Mouse (Mus musculus) hindbrain, embryonic 15.5 days (tissue): ENCODE data around the gene Dlk2. TPM values are rescaled to one million over a fixed set of nuclear protein-coding genes. Genes with fewer than 3 reads are reported as not detected.
A peak's percentile ranks its signal among the peaks of the same experiment; 100 is the strongest.

Experiments used
- ATAC-seq: fragments of 200-750 bp; cut with Nextera tagmentation; 2 replicates; pipeline ENCODE4 v1.8.0; 2017; ENCODE audit warnings: low read depth, moderate number of reproducible peaks, moderate TSS enrichment; ENCODE audit not compliant: low FRiP score
- H3K27ac ChIP-seq: fragments of 300-500 bp; sonication (generic); replicated peaks from 2 replicates; pipeline ENCODE4 v1.5.1; 2015; ENCODE audit warnings: mild to moderate bottlenecking, inconsistent platforms
- H3K27me3 ChIP-seq: fragments of 300-500 bp; sonication (generic); 2 replicates; pipeline ENCODE4 v1.6.1; 2015; ENCODE audit warnings: control low read depth, inconsistent platforms
- H3K36me3 ChIP-seq: fragments of 300-500 bp; sonication (generic); 2 replicates; pipeline ENCODE4 v1.6.1; 2015; ENCODE audit warnings: control low read depth, inconsistent platforms
- H3K4me1 ChIP-seq: fragments of 300-500 bp; sonication (generic); replicated peaks from 2 replicates; pipeline ENCODE4 v1.6.1; 2015; ENCODE audit warnings: control low read depth, inconsistent platforms
- H3K4me2 ChIP-seq: fragments of 300-500 bp; sonication (generic); 2 replicates; pipeline ENCODE4 v1.6.1; 2015; ENCODE audit warnings: moderate library complexity, mild to moderate bottlenecking, inconsistent platforms
- H3K4me3 ChIP-seq: fragments of 300-500 bp; sonication (generic); 2 replicates; pipeline ENCODE4 v1.5.1; 2015; ENCODE audit warnings: mild to moderate bottlenecking, inconsistent platforms
- H3K9ac ChIP-seq: fragments of 300-500 bp; sonication (generic); 2 replicates; pipeline ENCODE4 v1.6.1; 2015; ENCODE audit warnings: inconsistent platforms
- H3K9me3 ChIP-seq: fragments of 300-500 bp; sonication (generic); 2 replicates; pipeline ENCODE4 v1.6.1; 2016; ENCODE audit warnings: control low read depth, inconsistent platforms
- WGBS: fragments of 180-500 bp; shearing (Covaris S2); methylation state at CpG from one replicate; pipeline ENCODE4 v1.1.7; 2015; 5-methylcytosine and 5-hydroxymethylcytosine counted together
- polyA plus RNA-seq: library from polyadenylated mRNA; unstranded; fragments of >200 nt; fragmentation: Nextera tagmentation; extraction: Ambion mirVana; gene quantifications from 2 replicates; pipeline ENCODE4 v1.2.1, GENCODE M21; 2015

Dlk2 gene
- polyA plus RNA-seq, 1 experiment from 2014 or later: 25.5 TPM

GRCm38 (mm10) chr17:46262201-46262694 is 35.0 kb upstream of the Dlk2 start:
- no peak overlapping the region for H3K27ac ChIP-seq
- H3K4me2 ChIP-seq: no peak overlapping the region
- 88% methylated on average over 5 of the region's 5 CpGs for WGBS
- no peak overlapping the region for H3K4me3 ChIP-seq
- H3K36me3 ChIP-seq: peaks cover 47% of the 10 kb centered on the region; the same call in 1 of the 2 replicates
- ATAC-seq: no peak
- H3K9ac ChIP-seq: no peak overlapping the region
- H3K4me1 ChIP-seq: no peaks in the 10 kb centered on the region
- no peaks in the 10 kb centered on the region for H3K27me3 ChIP-seq
- H3K9me3 ChIP-seq: no peaks in the 10 kb centered on the region

GRCm38 (mm10) chr17:46265502-46265901 is 31.7 kb upstream of the Dlk2 start:
- Histone ChIP-seq H3K27ac (no peak overlapping the region), H3K36me3 (peaks cover 28% of the 10 kb centered on the region; the same call in 1 of the 2 replicates), H3K27me3 (no peaks in the 10 kb centered on the region), H3K4me1 (no peaks in the 10 kb centered on the region), H3K9me3 (no peaks in the 10 kb centered on the region), H3K4me3 (no peak overlapping the region), H3K4me2 (no peak overlapping the region), H3K9ac (no peak overlapping the region)
- WGBS: 87% methylated on average over 12 of the region's 12 CpGs
- no peak; the same call in 1 of the 2 replicates for ATAC-seq

GRCm38 (mm10) chr17:46265918-46266618 is 31.2 kb upstream of the Dlk2 start:
- H3K9ac ChIP-seq: no peak overlapping the region
- H3K4me3 ChIP-seq: no peak overlapping the region
- peak; percentile 52 for ATAC-seq
- H3K36me3 ChIP-seq: peaks cover 28% of the 10 kb centered on the region; the same call in 1 of the 2 replicates
- no peaks in the 10 kb centered on the region for H3K27me3 ChIP-seq
- 29% methylated on average over 14 of the region's 14 CpGs for WGBS
- no peak overlapping the region for H3K27ac ChIP-seq
- no peak overlapping the region for H3K4me2 ChIP-seq
- no peaks in the 10 kb centered on the region for H3K9me3 ChIP-seq
- H3K4me1 ChIP-seq: no peaks in the 10 kb centered on the region

- WGBS: 77% methylated on average over 6 of the region's 6 CpGs
- Histone ChIP-seq H3K4me1 (no peaks in the 10 kb centered on the region), H3K27ac (no peak overlapping the region), H3K4me2 (no peak overlapping the region), H3K9ac (no peak overlapping the region), H3K27me3 (no peaks in the 10 kb centered on the region), H3K36me3 (peaks cover 32% of the 10 kb centered on the region; the same call in 1 of the 2 replicates), H3K4me3 (no peak overlapping the region), H3K9me3 (no peaks in the 10 kb centered on the region)
- no peak for ATAC-seq
Observed at GRCm38 (mm10) chr17:46266986-46267385, 30.2 kb upstream of the Dlk2 start.

GRCm38 (mm10) chr17:46267511-46267910 is 29.7 kb upstream of the Dlk2 start:
- Histone ChIP-seq H3K27ac (no peak overlapping the region), H3K27me3 (no peaks in the 10 kb centered on the region), H3K36me3 (peaks cover 27% of the 10 kb centered on the region; the same call in 1 of the 2 replicates), H3K9ac (no peak overlapping the region), H3K9me3 (no peaks in the 10 kb centered on the region), H3K4me3 (no peak overlapping the region), H3K4me1 (no peaks in the 10 kb centered on the region), H3K4me2 (no peak overlapping the region)
- 85% methylated on average over 7 of the region's 7 CpGs for WGBS
- no peak for ATAC-seq

- H3K36me3 ChIP-seq: 0 out of 2 replicates have a peak, but pooled peaks cover 21% of the 10 kb centered on the region
- no peak overlapping the region for H3K4me2 ChIP-seq
- 85% methylated on average over 10 of the region's 10 CpGs for WGBS
- no peaks in the 10 kb centered on the region for H3K27me3 ChIP-seq
- no peak overlapping the region for H3K9ac ChIP-seq
- ATAC-seq: no peak
- no peak overlapping the region for H3K4me3 ChIP-seq
- no peaks in the 10 kb centered on the region for H3K4me1 ChIP-seq
- H3K9me3 ChIP-seq: no peaks in the 10 kb centered on the region
- no peak overlapping the region for H3K27ac ChIP-seq
Observed at GRCm38 (mm10) chr17:46268026-46268720, 29.0 kb upstream of the Dlk2 start.

- no peaks in the 10 kb centered on the region for H3K27me3 ChIP-seq
- no peak overlapping the region for H3K9ac ChIP-seq
- H3K36me3 ChIP-seq: 0 out of 2 replicates have a peak, but pooled peaks cover 7% of the 10 kb centered on the region
- no peak overlapping the region for H3K4me2 ChIP-seq
- H3K4me3 ChIP-seq: no peak overlapping the region
- H3K4me1 ChIP-seq: no peaks in the 10 kb centered on the region
- 88% methylated on average over 19 of the region's 19 CpGs for WGBS
- no peak overlapping the region for H3K27ac ChIP-seq
- H3K9me3 ChIP-seq: no peaks in the 10 kb centered on the region
- no peak for ATAC-seq
Observed at GRCm38 (mm10) chr17:46269771-46270534, 27.3 kb upstream of the Dlk2 start.

- no peak overlapping the region for H3K4me3 ChIP-seq
- no peak for ATAC-seq
- H3K27ac ChIP-seq: no peak overlapping the region
- H3K27me3 ChIP-seq: no peaks in the 10 kb centered on the region
- H3K9me3 ChIP-seq: no peaks in the 10 kb centered on the region
- no peak overlapping the region for H3K4me2 ChIP-seq
- H3K4me1 ChIP-seq: no peaks in the 10 kb centered on the region
- no peak overlapping the region for H3K9ac ChIP-seq
- 0 out of 2 replicates have a peak, but pooled peaks cover 7% of the 10 kb centered on the region for H3K36me3 ChIP-seq
- WGBS: 90% methylated on average over 2 of the region's 2 CpGs
Observed at GRCm38 (mm10) chr17:46272058-46272457, 25.2 kb upstream of the Dlk2 start.

GRCm38 (mm10) chr17:46272675-46273074 is 24.5 kb upstream of the Dlk2 start:
- no peak overlapping the region for H3K9ac ChIP-seq
- WGBS: 87% methylated on average over 5 of the region's 5 CpGs
- no peak overlapping the region for H3K4me3 ChIP-seq
- ATAC-seq: no peak
- H3K36me3 ChIP-seq: 0 out of 2 replicates have a peak, but pooled peaks cover 7% of the 10 kb centered on the region
- no peak overlapping the region for H3K27ac ChIP-seq
- no peak overlapping the region for H3K4me2 ChIP-seq
- no peaks in the 10 kb centered on the region for H3K9me3 ChIP-seq
- H3K4me1 ChIP-seq: no peaks in the 10 kb centered on the region
- no peaks in the 10 kb centered on the region for H3K27me3 ChIP-seq

- Histone ChIP-seq H3K9me3 (no peaks in the 10 kb centered on the region), H3K4me2 (no peak overlapping the region), H3K9ac (no peak overlapping the region), H3K36me3 (peaks cover 11% of the 10 kb centered on the region; the same call in 1 of the 2 replicates), H3K27ac (no peak overlapping the region), H3K27me3 (no peaks in the 10 kb centered on the region), H3K4me1 (no peaks in the 10 kb centered on the region), H3K4me3 (no peak overlapping the region)
- 77% methylated on average over 1 of the region's 1 CpGs for WGBS
- ATAC-seq: no peak
Observed at GRCm38 (mm10) chr17:46273803-46274236, 23.4 kb upstream of the Dlk2 start.

GRCm38 (mm10) chr17:46274465-46274864 is 22.8 kb upstream of the Dlk2 start:
- 81% methylated on average over 6 of the region's 6 CpGs for WGBS
- Histone ChIP-seq H3K4me3 (no peak overlapping the region), H3K27me3 (no peaks in the 10 kb centered on the region), H3K27ac (no peak overlapping the region), H3K36me3 (peaks cover 15% of the 10 kb centered on the region; the same call in 1 of the 2 replicates), H3K4me2 (no peak overlapping the region), H3K9me3 (no peaks in the 10 kb centered on the region), H3K9ac (no peak overlapping the region), H3K4me1 (no peaks in the 10 kb centered on the region)
- no peak for ATAC-seq
